Mouse (Mus musculus) liver, adult 2 months (tissue): Measurements from ENCODE around the gene Gars.
A peak's percentile ranks its signal among the peaks of the same experiment; 100 is the strongest.

Experiments used
- CTCF ChIP-seq: fragments of 200-500 bp; IDR thresholded peaks from 2 replicates; pipeline ENCODE4 v1.5.1; 2011; ENCODE audit warnings: low read depth, low read length, control low read depth
- POLR2A ChIP-seq: fragments of 200-500 bp; IDR thresholded peaks from 2 replicates; pipeline ENCODE4 v1.6.1; 2011; ENCODE audit warnings: low read length, control low read depth; ENCODE audit not compliant: insufficient read depth; ENCODE audit errors: extremely low read depth

DNA sequence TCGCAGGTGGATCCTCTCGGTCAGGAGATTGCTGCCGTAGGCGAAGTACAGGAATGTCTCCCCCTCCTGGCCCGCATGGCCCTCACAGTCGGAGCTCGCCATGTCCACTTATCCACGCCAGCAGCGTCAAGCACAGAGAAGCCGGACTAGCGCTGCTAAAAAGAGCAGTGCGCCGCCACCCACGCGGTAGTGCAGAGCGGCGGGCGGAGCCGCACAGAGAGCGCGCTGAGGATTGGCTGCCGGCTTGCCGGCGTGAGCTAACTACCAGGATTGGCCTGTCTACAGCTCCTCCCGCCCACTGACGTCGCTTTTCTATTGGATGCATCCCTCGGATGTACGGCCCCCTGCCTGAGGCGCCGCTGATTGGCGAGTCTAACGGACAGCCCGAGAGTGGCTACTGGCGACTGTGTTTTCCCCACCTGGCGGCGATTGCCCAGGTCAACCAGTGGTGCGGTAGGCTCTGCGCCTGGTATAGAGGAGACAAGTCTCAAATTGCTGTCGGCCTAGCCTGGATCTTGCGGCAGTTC, 45.0 kb upstream of the Gars start, which contains the start of gene Ggct:
- TF ChIP-seq CTCF (peak; percentile 84), POLR2A (peak; percentile 83)
